8 mouse cellular contexts compared by ENCODE assay signal in genomic region chr9:66974721-66975225, GRCm38 (mm10). TPM values are rescaled to one million over a fixed set of nuclear protein-coding genes. Genes with fewer than 3 reads are reported as not detected.
DNase-seq lines count a peak whose midpoint lies in the region; ATAC-seq lines count a peak whose summit lies in the region.

No protein-coding gene starts in this region.

- under 1% methylated on average over 41 of the region's 41 CpGs for WGBS in midbrain, embryonic 11.5 days

- H3K36me3 ChIP-seq in midbrain, embryonic 11.5 days (ENCODE audit: control insufficient read depth, insufficient read depth, low read length): no peaks in the 10 kb centered on the region

- H3K9ac ChIP-seq in midbrain, embryonic 11.5 days (ENCODE audit: low read length): peak overlapping the region; percentile 68

- peaks cover 2% of the 10 kb centered on the region; the same call in 1 of the 2 replicates for H3K4me1 ChIP-seq in midbrain, embryonic 11.5 days (ENCODE audit: control insufficient read depth, insufficient read depth, low read length)

- peak; percentile 80 for ATAC-seq in inflammation-experienced regulatory T-cells, adult 6 months
- ATAC-seq in midbrain, embryonic 11.5 days (ENCODE audit: low FRiP score): peak; percentile 90

- no peaks in the 10 kb centered on the region for H3K9me3 ChIP-seq in midbrain, embryonic 11.5 days (ENCODE audit: control insufficient read depth, low read length)

- no peaks in the 10 kb centered on the region for H3K27me3 ChIP-seq in midbrain, embryonic 11.5 days (ENCODE audit: control insufficient read depth, insufficient read depth, low read length)

- H3K4me3 ChIP-seq in midbrain, embryonic 11.5 days (ENCODE audit: low read depth, low read length): peak overlapping the region; percentile 87

- peak overlapping the region; percentile 87 for H3K27ac ChIP-seq in midbrain, embryonic 11.5 days (ENCODE audit: low read depth, low read length)

- DNase-seq in 3134 (ENCODE audit: extremely low read depth, insufficient read length, low spot score): peak; percentile 82
- DNase-seq in adrenal gland, adult 18-20 months (ENCODE audit: low spot score in 2 of 2): peak; percentile 62 to 75
- peak; percentile 94 for DNase-seq in embryo, embryonic 10.5 days (ENCODE audit: low spot score)
- DNase-seq in gastrocnemius, postnatal 14 days: peak; percentile 81
- DNase-seq in left cerebral cortex, postnatal 4 days: peak; percentile 79
- peak; percentile 97 for DNase-seq in midbrain, embryonic 11.5 days (ENCODE audit: low spot score, missing footprints)
- DNase-seq in skeletal muscle tissue, adult 2 months (ENCODE audit: low read depth, low spot score): peak; percentile 64

- intact Hi-C loops in gastrocnemius, postnatal 14 days (cut with DNase I; ENCODE audit: low total_unique reads): no loop called here
- intact Hi-C loops in left cerebral cortex, postnatal 4 days (cut with DNase I): loop anchor here (10.0 kb wide), 1 partner anchor 460 kb away; the partner anchor contains the start of gene Fbxl22

- peak overlapping the region; percentile 80 for H3K4me2 ChIP-seq in midbrain, embryonic 11.5 days

RNA-seq across cellular contexts. Expression of gene Lactb, which starts 0.5 kb away (rescaled TPM):
- total RNA-seq in adrenal gland, adult 18-20 months (2021): 10 to 100 TPM; 15.4 to 20.0 TPM
- 10 to 100 TPM; 21.3 to 21.6 TPM for total RNA-seq in gastrocnemius, postnatal 14 days (2021)
- polyA plus RNA-seq in inflammation-experienced regulatory T-cells, adult 6 months (2017; shearing (Covaris generic)): 1 to 10 TPM; 2.3 to 4.4 (median 3.4) TPM
- total RNA-seq in left cerebral cortex, postnatal 4 days (2021): 10 to 100 TPM; 15.9 to 19.4 TPM
- polyA plus RNA-seq in midbrain, embryonic 11.5 days (2014; fragmentation: Nextera tagmentation; extraction: Ambion mirVana): 11.7 and 12.6 TPM in 2 replicates

RNA-seq across cellular contexts. Expression of gene Rps27l, which starts 28.9 kb away (rescaled TPM):
- 100 to 1,000 TPM; 290 to 293 TPM for total RNA-seq in adrenal gland, adult 18-20 months (2021)
- total RNA-seq in gastrocnemius, postnatal 14 days (2021): 100 to 1,000 TPM; 179 to 205 TPM
- polyA plus RNA-seq in inflammation-experienced regulatory T-cells, adult 6 months (2017; shearing (Covaris generic)): 100 to 1,000 TPM; 143 to 443 (median 185) TPM
- 10 to 100 TPM; 59.1 to 67.5 TPM for total RNA-seq in left cerebral cortex, postnatal 4 days (2021)
- 612 and 702 TPM in 2 replicates for polyA plus RNA-seq in midbrain, embryonic 11.5 days (2014; fragmentation: Nextera tagmentation; extraction: Ambion mirVana)

RNA-seq across cellular contexts. Expression of gene Rab8b, which starts 55.3 kb away (rescaled TPM):
- total RNA-seq in adrenal gland, adult 18-20 months (2021): 10 to 100 TPM; 16.8 to 23.8 TPM
- 1 to 10 TPM; 9.5 to 9.8 TPM for total RNA-seq in gastrocnemius, postnatal 14 days (2021)
- polyA plus RNA-seq in inflammation-experienced regulatory T-cells, adult 6 months (2017; shearing (Covaris generic)): 100 to 1,000 TPM; 140 to 229 (median 170) TPM
- 10 to 100 TPM; 27.5 to 30.0 TPM for total RNA-seq in left cerebral cortex, postnatal 4 days (2021)
- 29.5 and 37.1 TPM in 2 replicates for polyA plus RNA-seq in midbrain, embryonic 11.5 days (2014; fragmentation: Nextera tagmentation; extraction: Ambion mirVana)

Comparison
In these comparisons a context has a peak if more than half of its experiments do, and no peak if none do; other contexts are left out.
1. Peak in every context shown above with its lines: DNase-seq, ATAC-seq, H3K4me3 ChIP-seq and H3K27ac ChIP-seq.